Mouse (Mus musculus) Muller cell, postnatal 12 days (primary cell): Measurements from ENCODE around the gene Lrrc23.
"Not testable (repeated sequence)": the region's sequence is repeated elsewhere in the genome, so short reads cannot be mapped to it uniquely, and the experiment has no call there.

Experiments used
- DNase-seq: peaks from one replicate; pipeline ENCODE4 v3.0.0-alpha.2; 2015; ENCODE audit errors: inconsistent ontology term

Gene Lrrc23

DNA sequence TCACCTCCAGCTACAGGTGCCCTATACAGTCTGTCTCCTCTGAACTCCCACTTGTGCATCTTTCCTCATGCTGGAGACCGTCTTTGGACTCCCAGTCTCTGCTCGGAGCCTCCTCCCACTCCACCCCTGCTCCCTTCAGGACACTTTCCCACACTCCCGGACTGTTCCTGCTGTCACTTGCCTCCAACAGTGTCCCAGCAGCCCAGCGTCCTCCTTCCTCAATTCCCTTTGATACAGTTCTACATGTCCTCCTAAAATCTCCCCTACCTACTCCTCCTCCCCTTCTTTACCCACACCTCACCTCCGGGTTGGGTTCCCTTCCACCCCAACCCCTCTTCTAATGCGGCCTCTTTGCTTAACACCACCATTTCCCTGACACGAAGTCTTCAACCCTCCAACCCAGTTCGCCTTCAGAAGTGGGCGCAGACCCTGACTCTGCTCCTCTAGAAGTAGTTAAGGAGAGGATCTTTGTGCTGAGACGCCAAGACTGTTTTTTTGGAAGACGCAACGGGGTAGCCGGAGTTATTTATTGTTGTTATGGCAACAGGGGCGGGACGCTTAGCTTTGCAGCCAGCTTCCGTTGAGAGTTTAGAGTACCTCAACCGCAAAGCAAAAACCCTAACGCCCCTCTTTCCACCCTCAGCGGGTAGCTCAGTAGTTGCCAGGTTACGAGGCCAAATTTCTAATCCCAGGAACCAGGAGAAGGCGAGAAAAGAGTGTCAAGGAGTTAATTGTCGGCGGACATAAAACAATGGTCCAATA, at the start of gene Lrrc23:
Gene Lrrc23, minus strand, starts transcription at position 506 of the 762 bp plus-strand sequence.
- DNase-seq: peak; percentile 64

DNA sequence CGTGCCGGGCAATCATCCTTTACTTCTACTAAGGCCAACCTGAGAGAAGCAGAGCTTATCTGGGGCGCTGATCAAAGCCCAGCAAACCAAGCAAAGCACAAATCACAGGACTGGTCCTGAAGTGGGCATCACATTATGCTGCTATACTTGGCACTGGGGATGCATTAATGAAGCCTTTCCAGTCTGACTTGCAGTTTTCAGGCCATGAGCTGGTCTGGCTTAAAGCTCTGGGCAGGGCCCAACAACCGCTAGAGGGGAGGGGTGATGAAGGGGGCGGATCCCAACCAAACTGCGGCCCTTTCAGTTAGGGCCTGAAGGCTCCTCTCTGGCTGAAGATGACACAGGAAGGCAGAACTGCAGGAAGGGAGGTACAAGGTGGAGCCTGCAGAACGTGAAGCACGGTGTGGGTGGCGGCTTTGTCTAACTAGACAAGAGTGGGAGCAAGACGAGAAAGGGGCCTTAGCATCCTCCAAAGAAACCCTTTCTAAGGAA, 48.6 kb upstream of the Lrrc23 start:
- DNase-seq: peak; percentile 86

DNA sequence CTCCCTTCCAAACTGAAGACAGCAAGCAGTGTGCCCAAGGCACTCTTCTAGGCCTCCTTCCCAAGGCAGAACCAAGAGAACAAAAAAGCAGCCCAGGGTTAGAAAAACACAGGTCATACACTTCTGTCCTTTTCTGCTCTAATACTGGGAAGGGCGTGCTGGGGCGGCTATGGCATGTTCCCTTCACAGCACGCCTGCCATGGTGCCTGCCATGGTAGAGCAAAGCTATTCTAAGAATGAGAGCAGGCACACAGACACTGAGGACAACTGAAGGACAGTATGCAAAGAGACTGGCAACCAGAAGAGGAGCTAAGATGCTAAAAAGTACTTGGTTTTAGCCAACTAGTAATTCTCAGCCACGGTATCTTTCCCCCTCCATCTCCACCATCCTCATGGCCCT, 42.5 kb upstream of the Lrrc23 start:
- no peak for DNase-seq

DNA sequence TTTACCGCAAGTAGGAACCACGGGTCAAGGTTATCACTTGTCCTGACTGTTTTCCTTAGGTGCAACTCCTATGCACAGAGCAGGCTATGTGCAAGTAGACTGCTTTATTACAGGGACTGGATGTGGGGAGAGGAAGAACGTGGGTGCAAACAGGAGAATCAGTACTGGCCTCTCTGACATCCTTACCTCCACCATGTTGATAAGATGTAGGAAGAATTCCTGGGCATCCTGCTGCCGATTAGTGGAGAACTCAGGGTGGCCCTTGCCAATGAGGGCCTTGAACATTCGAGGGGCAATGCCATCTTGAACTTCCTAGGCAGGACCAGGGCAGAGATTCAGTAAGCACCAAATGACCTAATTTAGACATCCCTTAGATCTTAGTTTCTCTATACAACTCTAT, 41.4 kb upstream of the Lrrc23 start:
- DNase-seq: no peak

DNA sequence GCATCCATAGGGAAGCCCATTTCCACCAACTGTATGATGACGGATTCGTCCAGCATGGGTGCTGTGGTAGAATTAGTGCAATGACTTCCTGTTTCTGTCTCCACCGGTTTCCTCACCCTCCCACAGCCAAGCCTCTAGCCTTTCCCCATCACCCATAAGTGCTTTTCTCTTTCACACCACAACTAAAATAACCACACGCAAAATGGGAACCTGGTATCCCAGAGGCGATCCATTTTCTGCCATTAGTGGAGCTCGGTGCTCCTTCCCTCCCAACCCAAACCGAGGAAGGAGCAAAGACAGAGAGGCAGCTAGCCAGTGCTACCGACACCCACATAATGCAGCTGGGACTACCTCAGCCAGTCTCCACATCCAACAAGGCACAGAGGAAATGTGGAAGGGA, 38.4 kb upstream of the Lrrc23 start:
- DNase-seq: no peak

DNA sequence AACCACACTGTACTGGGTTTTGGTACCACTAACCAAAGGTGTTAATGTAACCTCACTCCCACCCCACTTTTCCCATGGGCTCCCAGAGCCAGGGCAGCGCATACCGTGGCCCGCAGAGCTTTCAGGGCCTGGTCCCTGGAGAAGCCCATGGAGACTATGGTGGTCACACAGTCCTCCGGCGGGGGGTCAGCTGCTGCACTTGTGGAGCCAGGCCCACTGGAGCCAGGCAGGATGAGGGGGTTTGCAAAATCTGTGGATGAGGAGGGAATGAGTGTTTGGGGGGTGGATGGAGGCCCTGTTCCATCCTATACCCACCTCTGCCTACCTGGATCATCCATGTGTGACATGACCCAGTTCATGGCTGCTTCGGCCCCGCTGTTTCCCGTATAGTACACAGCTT, 38.0 kb upstream of the Lrrc23 start:
- DNase-seq: no peak

DNA sequence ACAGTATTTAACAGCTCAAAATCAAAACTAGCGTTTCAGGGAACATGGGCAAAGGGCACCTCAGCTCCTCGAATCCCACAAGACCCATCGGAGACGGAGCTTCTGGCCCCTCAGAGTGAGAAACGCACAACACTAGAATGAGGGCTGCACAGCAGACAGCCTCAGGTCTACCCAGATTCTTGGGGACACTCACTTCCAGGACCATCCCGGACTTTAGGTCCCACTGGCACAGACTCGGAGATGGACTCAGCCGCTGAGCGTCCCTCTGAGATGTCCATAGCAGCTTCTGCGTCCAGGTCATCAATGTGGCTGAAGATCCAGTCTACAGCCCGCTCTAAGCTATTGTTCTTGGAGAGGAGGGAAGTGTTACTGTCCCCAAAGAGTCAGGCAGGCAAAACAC, 37.6 kb upstream of the Lrrc23 start:
- DNase-seq: no peak

DNA sequence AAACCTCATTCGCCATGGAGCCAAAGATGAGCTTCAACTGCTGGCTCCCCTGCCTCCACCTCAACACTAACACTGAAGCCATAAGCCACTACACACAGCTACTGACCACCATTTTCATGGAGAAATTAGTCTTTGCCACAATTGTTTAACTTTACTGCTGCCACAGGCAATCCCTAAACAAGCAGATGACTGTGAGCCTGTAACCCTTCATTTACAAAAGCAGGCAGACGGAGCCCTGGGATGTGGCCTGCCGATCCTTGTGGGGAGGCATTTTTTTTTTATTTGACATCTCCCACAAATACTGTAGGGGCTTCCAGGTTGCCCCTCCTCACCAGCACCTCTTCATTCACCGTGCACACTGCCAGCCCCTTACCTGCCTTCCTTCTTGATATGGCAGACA, 37.1 kb upstream of the Lrrc23 start:
- no peak for DNase-seq

DNA sequence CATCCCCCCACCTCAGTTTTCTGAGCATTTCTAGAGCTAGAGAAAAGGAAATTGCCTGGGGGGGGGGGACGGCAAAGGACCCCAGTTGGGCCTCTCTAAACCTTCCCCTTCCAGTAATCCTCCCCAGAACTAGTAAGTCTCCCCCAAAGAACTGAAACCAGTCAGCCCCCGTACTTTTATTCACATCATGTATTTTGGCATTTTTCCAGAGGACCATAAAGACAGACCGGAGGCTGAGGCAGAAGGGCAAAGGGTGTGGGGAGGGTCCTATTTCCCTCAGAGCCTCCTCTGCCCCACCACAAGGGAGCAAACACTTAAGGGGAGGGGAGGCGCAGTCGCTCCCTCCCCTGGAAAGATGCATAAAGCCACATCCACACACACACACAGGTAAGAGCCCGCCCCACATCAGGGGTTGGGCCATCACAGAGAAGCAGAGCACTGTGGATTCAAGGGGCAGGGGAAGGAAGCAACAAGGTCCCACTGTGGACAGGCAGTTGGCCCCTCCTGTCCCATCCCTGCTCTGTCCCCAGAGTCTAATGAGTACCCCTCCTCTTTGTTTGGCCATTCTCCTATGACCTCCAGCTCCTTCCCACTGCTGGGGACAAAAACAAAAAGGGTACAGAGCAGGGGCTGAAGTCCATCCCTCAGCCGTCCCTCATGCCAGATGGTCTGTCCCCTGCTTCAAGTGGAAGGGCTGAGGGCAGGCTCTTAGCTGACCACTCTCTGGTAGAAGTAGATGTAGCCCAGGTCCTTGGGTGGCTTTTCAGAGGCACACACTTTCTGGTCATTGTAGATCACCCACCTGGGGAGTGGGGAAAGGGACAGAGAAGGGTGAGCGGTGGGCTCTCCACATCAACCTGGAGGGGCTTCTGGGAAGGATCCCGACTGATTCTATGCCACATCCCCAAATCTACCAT, 35.6 kb upstream of the Lrrc23 start:
- DNase-seq: no peak

DNA sequence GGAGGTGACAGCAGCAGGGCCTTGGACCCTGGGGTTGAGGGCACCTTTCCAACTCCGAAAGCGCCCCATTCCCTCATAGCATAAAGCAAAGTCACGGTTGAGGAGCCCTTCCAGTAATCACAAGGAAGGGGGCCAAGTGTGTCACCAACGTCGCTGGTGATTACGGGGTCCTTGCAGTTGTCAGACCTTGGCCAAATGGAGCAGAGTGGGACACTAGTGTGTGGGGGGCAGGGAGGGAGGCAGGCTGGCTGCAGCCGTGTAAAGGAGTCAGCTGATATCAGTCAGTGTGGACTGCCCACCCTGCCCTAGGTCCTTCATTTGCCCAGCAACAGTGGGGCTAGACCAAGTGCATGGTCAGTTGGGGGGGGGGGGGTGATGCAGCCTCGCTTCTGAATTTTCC, 34.9 kb upstream of the Lrrc23 start:
- DNase-seq: no peak

DNA sequence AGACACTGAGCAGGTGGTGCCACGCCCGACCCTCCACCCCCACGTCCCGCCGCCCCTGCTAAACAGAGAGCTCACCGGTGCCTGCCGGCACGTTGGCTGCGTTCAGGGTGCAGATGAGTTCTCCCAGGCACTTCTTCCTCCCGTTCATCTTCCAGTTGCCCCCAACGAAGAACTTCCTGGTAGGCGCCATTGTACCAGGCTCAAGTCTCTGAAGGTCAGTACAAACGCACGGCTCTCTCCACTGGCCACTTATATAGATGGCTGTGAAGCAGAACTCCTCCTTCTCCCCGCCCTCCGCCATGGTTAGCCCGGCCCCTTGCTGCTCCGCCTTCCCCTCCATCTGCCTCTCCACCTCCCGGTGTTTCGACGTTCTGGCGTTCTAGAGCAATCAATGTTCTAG, 34.4 kb upstream of the Lrrc23 start, which contains the start of gene Tpi1:
Gene Tpi1, minus strand, starts transcription at position 364 of the 400 bp plus-strand sequence.
- peak; percentile 94 for DNase-seq

DNA sequence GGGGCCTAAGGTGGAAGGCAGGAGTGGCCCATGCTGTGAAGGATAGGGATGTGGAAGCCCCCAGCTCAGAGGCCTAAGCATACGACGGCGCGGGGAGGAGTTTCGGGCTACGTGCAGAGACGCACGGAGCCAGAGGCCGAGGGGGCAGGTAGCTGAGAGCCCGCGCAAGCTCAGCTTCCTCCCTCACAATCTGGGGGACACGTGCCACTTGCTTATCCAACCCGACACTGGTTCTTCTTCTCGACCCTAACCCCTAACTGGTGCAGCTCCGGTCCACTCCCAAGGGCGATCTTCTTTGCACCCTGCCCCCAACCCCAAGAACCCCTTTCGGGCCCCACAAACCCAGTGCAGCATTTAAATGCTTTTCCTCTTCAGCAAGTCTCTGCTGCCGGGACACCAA, 34.0 kb upstream of the Lrrc23 start:
- DNase-seq: peak; percentile 56

DNA sequence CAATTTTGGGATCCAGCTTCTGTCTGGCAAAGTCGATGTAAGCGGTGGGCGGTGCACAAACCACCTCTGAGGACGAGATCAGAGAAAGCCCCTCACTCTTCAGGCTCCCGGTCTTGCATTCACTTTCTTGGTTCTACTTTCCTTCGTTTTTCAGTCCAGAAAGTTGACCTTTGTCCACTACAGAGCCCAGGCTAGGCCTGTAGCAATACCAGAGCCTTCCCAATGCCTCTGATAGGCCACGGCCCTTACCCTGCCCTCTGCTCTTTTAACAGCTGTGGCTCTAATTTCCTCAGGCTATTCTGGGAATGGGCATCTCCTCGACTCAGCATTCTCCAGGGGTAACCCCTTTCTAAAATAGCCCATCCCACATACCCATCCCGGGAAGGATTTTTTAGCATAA, 33.3 kb upstream of the Lrrc23 start:
- DNase-seq: no peak

DNA sequence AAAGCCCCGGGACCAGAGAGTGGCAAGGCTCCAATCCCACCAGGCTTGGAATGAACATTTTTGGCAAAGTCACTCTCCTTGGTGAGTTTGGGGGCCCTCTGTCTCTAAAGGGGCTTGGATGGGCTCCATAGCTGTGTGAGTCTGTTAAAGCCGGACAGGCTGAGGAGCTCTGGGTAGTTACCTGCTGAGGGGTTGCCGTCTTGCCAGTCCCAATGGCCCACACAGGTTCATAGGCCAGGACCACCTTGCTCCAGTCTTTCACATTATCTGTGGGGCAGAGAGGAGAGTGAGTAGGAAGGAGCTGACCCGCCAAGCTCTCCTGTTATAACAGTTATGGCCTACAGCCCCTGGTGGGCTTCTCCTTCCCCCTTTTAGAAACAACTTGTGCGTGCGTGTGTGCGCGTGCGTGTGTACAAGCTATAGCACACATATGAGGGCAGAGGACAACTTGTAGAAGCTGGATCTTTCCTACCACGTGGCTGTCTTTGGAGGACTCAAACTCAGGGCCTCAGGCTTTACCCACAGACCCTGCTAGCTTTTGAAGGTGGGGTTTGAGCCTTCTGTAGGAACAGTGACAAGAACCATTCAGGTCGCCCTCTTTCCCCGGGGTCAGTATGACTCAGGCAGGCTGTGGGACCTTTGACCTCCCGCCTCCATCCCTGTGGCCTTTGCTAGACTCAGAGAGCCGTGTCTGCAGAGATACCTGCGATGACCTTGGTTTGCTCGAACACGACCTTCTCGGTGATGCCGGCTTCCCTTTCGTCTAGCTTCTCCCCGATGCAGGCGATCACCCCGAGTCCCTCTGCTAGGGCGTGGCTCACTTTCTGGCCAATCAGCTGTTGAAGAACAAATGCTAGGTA, 32.4 kb upstream of the Lrrc23 start:
- no peak for DNase-seq

DNA sequence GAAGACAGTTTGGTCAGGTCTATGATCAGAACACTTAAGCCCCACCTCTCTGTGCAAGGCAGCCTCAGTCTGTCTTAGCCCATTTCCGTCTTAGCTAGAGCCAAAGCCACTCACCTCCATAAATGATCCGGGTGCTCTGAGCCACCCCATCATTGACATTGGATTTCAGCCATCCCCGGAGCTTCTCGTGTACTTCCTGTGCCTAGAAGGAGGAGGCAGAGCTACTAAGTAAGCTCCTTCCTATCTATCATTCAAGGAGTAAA, 31.8 kb upstream of the Lrrc23 start:
- no peak for DNase-seq

DNA sequence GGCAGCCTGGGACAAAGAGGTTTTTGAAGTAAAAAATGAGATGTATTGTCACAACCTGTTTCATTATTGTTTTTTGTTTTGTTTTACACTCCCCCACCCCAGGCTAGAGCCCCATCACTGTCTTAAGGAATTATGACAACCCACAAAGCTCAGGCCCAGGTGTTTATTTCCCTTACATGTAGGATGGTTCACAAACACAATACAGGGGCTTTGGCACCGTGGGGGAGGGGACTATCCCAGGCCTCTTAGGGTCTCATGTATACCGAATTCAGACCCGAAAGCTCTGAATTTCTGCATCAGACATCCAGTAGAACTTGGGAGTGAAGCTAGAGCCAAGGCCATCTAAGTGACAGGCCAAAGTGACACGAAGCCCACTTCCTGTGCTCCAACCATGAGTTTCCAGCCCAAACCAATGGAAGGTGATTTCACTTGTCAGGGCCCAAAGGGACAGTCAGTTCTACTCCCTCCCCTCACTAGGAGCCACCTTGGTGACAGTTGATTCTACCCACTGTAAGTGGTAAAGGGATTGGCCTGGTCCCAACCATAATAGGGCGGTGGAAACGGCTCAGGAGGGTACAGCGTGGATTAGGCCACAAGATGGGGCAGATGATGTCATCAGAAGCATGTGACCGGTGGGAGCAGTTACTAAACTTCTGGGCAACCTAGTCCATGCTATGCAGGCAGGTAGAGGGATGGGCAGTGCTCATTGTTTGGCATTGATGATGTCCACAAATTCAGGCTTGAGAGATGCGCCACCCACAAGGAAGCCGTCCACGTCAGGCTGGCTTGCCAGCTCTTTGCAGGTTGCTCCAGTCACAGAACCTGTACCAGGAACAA, 31.3 kb upstream of the Lrrc23 start:
- DNase-seq: not testable (repeated sequence)

DNA sequence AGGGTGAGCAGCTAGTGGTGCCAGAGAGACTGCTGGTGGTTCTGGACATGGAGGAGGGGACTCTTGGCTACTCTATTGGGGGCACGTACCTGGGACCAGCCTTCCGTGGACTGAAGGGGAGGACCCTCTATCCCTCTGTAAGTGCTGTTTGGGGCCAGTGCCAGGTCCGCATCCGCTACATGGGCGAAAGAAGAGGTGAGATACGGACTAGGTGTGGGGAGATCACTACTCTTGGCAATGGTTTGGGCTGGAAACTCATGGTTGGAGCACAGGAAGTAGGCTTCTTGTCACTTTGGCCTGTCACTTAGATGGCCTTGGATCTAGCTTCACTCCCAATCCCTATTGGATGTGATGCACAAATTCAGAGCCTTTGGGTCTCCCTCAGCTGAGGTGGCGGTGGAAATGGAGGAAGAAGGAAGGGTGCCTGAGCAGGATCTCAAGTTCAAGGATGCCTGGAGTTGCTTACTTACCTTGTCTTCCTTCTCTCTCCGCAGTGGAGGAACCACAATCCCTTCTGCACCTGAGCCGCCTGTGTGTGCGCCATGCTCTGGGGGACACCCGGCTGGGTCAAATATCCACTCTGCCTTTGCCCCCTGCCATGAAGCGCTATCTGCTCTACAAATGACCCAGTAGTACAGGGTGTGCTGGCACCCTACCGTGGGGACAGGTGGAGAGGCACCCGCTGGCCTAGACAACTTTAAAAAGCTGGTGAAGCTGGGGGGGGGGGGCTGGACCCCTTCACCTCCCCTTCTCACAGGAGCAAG, 30.4 kb upstream of the Lrrc23 start:
- DNase-seq: no peak

DNA sequence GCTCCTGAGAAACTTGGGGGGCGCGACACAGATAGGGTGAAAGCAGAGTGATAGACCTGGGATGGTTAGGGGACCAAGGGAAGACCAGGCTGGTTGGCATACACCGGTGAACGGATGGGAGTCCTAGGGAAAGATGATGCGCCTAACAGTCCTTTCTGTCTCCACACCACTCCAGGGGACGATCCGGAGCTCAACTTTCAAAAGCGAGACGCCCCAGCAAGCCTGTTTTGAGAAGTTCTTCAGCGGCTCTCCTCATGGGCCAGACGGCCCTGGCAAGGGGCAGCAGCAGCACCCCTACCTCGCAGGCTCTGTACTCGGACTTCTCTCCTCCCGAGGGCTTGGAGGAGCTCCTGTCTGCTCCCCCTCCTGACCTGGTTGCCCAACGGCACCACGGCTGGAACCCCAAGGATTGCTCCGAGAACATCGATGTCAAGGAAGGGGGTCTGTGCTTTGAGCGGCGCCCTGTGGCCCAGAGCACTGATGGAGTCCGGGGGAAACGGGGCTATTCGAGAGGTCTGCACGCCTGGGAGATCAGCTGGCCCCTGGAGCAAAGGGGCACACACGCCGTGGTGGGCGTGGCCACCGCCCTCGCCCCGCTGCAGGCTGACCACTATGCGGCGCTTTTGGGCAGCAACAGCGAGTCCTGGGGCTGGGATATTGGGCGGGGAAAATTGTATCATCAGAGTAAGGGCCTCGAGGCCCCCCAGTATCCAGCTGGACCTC, 29.7 kb upstream of the Lrrc23 start:
- peak; percentile 88 for DNase-seq

DNA sequence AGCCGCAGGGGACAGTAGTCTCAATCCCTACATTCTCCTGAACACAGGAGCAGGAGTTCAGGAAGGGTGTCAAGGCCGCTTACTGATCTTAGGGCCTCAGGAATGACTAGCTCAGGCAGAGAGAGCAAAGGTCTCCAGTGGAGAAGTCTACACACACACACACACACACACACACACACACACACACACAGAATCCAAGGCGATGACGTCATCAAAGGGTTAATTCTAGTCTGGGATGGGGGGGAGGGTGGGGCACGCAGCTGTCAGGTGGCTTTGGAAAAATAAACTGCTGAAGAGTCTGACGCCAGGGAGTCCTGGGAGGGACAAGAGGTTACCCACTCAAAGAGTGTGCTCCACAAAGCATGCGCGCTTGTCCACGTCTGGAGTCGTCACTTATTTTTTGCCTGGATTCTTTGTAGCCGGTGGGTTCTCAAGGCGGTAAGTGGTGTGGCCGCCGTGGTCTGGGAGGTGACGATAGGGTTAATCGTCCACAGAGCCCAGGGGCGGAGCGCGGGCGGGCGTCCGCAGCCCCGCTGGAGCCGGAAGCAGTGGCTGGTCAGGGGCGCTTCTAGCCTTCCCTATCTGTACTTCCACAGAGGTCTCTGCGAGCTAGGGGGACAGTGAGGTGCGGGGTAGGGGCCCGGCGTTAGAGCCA, 29.0 kb upstream of the Lrrc23 start, which contains the start of gene Spsb2:
Gene Spsb2, plus strand, starts transcription at position 304 of the 655 bp plus-strand sequence.
- peak; percentile 87 for DNase-seq
